Mouse (Mus musculus): ENCODE measurements around the gene Selenop. TPM values are rescaled to one million over a fixed set of nuclear protein-coding genes. Genes with fewer than 3 reads are reported as not detected.

The Selenop gene
- polyA plus RNA-seq, 1 experiment, result 345 TPM

DNA sequence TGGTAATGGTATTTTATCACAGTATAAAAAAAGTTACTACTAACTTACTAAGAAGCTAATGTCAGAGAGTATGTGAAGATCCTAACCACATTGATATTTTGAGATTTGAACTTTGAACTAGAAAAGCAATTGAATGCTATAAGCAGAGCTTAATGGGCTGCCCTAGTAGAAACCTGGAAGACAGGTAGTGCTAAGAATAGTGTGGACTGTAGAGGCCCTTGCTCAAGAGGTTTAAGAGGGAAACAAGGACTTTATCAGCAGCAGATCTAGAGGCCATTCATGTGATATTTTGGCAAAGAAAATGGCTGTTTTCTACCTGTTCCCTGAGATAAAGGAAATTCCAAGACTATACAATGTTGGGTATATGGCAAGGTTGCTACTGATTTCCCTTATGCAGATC is 17.7 kb downstream of the Selenop start:
- TF ChIP-seq CTCF (IDR thresholded peaks at IDR 0.05; ENCODE audit: extremely low read depth, insufficient read depth, low read length) (no peak), POLR2A (IDR thresholded peaks at IDR 0.05; ENCODE audit: extremely low read depth, insufficient read depth, low read length) (no peak)
- Histone ChIP-seq H3K4me1 (ENCODE audit: control insufficient read depth, insufficient read depth, low read length) (no peaks in the 10 kb centered on the region), H3K27ac (ENCODE audit: insufficient read depth, low read length) (no peak overlapping the region), H3K4me3 (ENCODE audit: insufficient read depth, low read length) (no peak overlapping the region)

DNA sequence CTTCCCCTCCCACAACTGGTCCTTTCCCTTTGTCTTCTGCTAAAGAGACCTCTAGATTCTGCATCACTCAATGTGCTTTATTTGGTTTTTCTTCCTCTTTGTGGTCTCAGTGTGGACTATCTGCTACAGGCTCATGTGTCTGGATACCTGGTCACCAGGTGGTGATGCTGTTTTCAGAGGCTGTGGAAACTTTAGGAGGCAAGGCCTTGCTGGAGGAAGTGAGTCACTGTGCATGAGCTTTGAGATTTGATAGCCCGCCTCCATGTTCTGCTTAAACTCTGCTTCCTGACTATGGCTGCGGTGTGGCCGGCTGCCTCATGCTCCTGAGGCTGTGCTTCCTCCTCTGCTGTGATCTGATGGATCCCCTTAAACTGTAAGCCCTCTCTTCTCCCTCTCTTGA is 22.1 kb downstream of the Selenop start:
- TF ChIP-seq CTCF (IDR thresholded peaks at IDR 0.05; ENCODE audit: extremely low read depth, insufficient read depth, low read length) (no peak), POLR2A (IDR thresholded peaks at IDR 0.05; ENCODE audit: extremely low read depth, insufficient read depth, low read length) (no peak)
- H3K4me3 ChIP-seq (ENCODE audit: insufficient read depth, low read length), result no peak overlapping the region
- H3K4me1 ChIP-seq (ENCODE audit: control insufficient read depth, insufficient read depth, low read length), result no peaks in the 10 kb centered on the region
- no peak overlapping the region for H3K27ac ChIP-seq (ENCODE audit: insufficient read depth, low read length)

- no peak overlapping the region for H3K4me3 ChIP-seq (ENCODE audit: insufficient read depth, low read length)
- no peak for TF ChIP-seq POLR2A (IDR thresholded peaks at IDR 0.05; ENCODE audit: extremely low read depth, insufficient read depth, low read length)
- TF ChIP-seq CTCF (IDR thresholded peaks at IDR 0.05; ENCODE audit: extremely low read depth, insufficient read depth, low read length), result no peak
- H3K27ac ChIP-seq (ENCODE audit: insufficient read depth, low read length), result no peak overlapping the region
- no peaks in the 10 kb centered on the region for H3K4me1 ChIP-seq (ENCODE audit: control insufficient read depth, insufficient read depth, low read length)
These were observed 25.1 kb downstream of the Selenop start for GRCm38 (mm10) chr15:3293477-3293876.

DNA sequence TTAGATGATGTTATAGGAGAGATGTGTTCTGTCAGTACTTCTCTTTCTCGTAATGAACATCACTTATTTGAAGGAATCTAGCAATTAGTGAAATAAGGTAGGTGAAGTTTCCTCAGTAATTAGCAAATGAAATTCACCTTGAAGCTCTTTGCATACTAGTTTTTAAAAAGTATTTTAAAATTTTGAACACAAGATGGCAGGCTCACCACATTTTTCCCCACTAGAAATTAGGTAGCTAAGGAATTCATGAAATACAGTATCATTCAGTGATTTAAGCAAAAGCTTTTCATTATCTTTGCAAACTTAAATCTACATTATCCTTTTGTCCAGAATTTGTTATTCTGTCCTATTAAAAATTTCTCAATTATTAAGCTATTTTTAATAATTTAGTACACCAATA is 27.6 kb downstream of the Selenop start:
- TF ChIP-seq CTCF (IDR thresholded peaks at IDR 0.05; ENCODE audit: extremely low read depth, insufficient read depth, low read length) (no peak), POLR2A (IDR thresholded peaks at IDR 0.05; ENCODE audit: extremely low read depth, insufficient read depth, low read length) (no peak)
- Histone ChIP-seq H3K4me1 (ENCODE audit: control insufficient read depth, insufficient read depth, low read length) (no peaks in the 10 kb centered on the region), H3K4me3 (ENCODE audit: insufficient read depth, low read length) (no peak overlapping the region), H3K27ac (ENCODE audit: insufficient read depth, low read length) (no peak overlapping the region)

DNA sequence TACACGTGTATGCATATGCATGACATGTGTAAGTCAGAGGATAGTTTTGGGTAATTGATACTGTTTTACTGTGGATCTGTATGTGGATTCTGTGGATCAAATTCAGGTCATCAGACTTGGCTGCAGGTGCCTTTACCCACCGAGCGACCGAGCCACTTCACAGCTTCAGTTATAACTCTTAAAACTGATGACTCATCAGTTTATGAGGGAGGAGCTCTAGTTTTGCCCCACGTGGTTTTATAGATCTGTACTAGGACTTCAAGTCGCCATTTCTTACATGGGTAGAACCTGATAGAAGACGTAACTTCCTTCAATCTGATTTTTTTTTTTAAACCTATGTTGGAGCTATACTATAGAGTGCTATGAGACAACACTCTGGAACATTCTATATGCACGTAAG is 29.3 kb downstream of the Selenop start:
- Histone ChIP-seq H3K4me3 (ENCODE audit: insufficient read depth, low read length) (no peak overlapping the region), H3K4me1 (ENCODE audit: control insufficient read depth, insufficient read depth, low read length) (no peaks in the 10 kb centered on the region)
- TF ChIP-seq POLR2A (IDR thresholded peaks at IDR 0.05; ENCODE audit: extremely low read depth, insufficient read depth, low read length) (no peak), CTCF (IDR thresholded peaks at IDR 0.05; ENCODE audit: extremely low read depth, insufficient read depth, low read length) (no peak)

GRCm38 (mm10) chr15:3300361-3301100 is 32.2 kb downstream of the Selenop start:
- H3K27ac ChIP-seq (ENCODE audit: insufficient read depth, low read length), result no peak overlapping the region
- TF ChIP-seq POLR2A (IDR thresholded peaks at IDR 0.05; ENCODE audit: extremely low read depth, insufficient read depth, low read length), result no peak
- no peak for TF ChIP-seq CTCF (IDR thresholded peaks at IDR 0.05; ENCODE audit: extremely low read depth, insufficient read depth, low read length)
- no peaks in the 10 kb centered on the region for H3K4me1 ChIP-seq (ENCODE audit: control insufficient read depth, insufficient read depth, low read length)
- no peak overlapping the region for H3K4me3 ChIP-seq (ENCODE audit: insufficient read depth, low read length)

More for the DNA sequence above, 29.3 kb downstream of the Selenop start:
- H3K27ac ChIP-seq (ENCODE audit: insufficient read depth, low read length), result no peak overlapping the region

DNA sequence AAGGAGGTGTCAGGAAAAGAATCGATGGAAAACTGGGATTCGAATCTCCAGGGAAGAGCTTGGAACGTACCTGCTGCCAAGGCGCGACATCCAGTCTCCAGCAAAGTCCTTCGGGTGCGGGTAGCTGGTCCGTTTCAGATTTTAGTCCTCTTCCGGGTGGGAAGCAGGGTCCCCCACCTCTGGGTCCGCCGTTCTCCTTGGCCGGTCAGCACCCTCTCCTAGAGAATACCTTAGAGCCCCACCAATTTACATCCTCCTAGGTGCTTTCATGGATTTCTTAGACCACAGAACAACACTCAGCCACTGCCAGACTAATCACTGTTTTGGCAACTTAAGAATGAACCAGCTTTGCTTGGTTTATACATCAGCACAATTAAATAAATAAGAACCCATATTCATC is 35.1 kb downstream of the Selenop start, which contains the start of gene Ccdc152:
Gene Ccdc152 (minus strand): TSS at position 101 of the 400 bp plus-strand sequence.
- H3K27ac ChIP-seq (ENCODE audit: insufficient read depth, low read length), result no peak within 1 kb of the TSS

GRCm38 (mm10) chr15:3309856-3310255 is 41.5 kb downstream of the Selenop start:
- H3K4me3 ChIP-seq (ENCODE audit: insufficient read depth, low read length), result no peak overlapping the region
- no peak overlapping the region for H3K27ac ChIP-seq (ENCODE audit: insufficient read depth, low read length)
- TF ChIP-seq POLR2A (IDR thresholded peaks at IDR 0.05; ENCODE audit: extremely low read depth, insufficient read depth, low read length), result no peak
- TF ChIP-seq CTCF (IDR thresholded peaks at IDR 0.05; ENCODE audit: extremely low read depth, insufficient read depth, low read length), result no peak
- H3K4me1 ChIP-seq (ENCODE audit: control insufficient read depth, insufficient read depth, low read length), result no peaks in the 10 kb centered on the region

More for the DNA sequence above, 35.1 kb downstream of the Selenop start, which contains the start of gene Ccdc152:
- H3K4me3 ChIP-seq (ENCODE audit: insufficient read depth, low read length), result no peak within 1 kb of the TSS
- H3K4me1 ChIP-seq (ENCODE audit: control insufficient read depth, insufficient read depth, low read length), result no peaks in the 10 kb centered on the region
- TF ChIP-seq POLR2A (IDR thresholded peaks at IDR 0.05; ENCODE audit: extremely low read depth, insufficient read depth, low read length), result no peak

- TF ChIP-seq POLR2A (IDR thresholded peaks at IDR 0.05; ENCODE audit: extremely low read depth, insufficient read depth, low read length) (no peak), CTCF (IDR thresholded peaks at IDR 0.05; ENCODE audit: extremely low read depth, insufficient read depth, low read length) (no peak)
- Histone ChIP-seq H3K27ac (ENCODE audit: insufficient read depth, low read length) (no peak overlapping the region), H3K4me3 (ENCODE audit: insufficient read depth, low read length) (no peak overlapping the region), H3K4me1 (ENCODE audit: control insufficient read depth, insufficient read depth, low read length) (no peaks in the 10 kb centered on the region)
These were observed 44.6 kb downstream of the Selenop start for GRCm38 (mm10) chr15:3312937-3313336.

DNA sequence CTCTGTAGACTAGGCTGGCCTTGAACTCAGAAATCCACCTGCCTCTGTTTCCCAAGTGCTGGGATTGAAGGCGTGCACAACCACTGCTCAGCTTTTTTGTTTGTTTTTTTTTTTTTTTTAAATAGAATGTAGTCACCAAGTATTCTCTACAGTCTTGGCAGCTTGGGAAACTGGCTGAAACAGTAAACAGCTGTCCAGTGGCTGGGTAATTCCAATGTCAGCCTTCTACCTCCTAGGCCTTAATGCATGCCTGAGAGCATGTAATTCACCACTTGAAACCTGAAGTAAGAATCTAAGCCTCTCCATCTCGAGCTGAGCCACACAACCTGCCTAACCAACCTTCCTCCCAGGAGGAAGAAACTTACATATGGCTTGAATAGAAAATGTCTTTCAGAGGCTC is 48.3 kb downstream of the Selenop start:
- Histone ChIP-seq H3K4me1 (ENCODE audit: control insufficient read depth, insufficient read depth, low read length) (no peaks in the 10 kb centered on the region), H3K27ac (ENCODE audit: insufficient read depth, low read length) (no peak overlapping the region), H3K4me3 (ENCODE audit: insufficient read depth, low read length) (no peak overlapping the region)
- TF ChIP-seq CTCF (IDR thresholded peaks at IDR 0.05; ENCODE audit: extremely low read depth, insufficient read depth, low read length) (no peak), POLR2A (IDR thresholded peaks at IDR 0.05; ENCODE audit: extremely low read depth, insufficient read depth, low read length) (no peak)
